Mouse (Mus musculus): Measurements from ENCODE around the gene Rnf39.
A peak's percentile ranks its signal among the peaks of the same experiment; 100 is the strongest.

The Rnf39 gene

DNA sequence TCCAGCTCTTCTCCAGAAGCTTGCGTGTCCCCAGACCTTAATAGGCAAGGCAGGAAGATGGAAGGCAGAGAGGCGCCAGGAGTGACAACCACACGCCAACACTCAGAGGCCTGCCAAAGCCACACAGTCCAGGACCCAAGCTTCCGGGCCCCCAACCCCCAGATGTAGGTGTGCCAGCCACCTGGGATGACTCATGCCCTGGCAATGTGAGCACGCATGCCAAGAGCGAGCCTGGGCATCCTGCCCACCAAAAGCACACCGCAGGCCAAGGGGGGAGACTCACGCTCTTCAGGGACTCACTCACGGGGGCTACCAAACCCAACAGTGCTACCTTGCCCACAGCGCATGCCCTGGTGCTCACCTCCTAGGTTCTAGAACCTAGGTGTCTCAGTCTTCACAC is 327 bp upstream of the Rnf39 start:
- DNase-seq (ENCODE audit: low read depth, low spot score) = no peak

DNA sequence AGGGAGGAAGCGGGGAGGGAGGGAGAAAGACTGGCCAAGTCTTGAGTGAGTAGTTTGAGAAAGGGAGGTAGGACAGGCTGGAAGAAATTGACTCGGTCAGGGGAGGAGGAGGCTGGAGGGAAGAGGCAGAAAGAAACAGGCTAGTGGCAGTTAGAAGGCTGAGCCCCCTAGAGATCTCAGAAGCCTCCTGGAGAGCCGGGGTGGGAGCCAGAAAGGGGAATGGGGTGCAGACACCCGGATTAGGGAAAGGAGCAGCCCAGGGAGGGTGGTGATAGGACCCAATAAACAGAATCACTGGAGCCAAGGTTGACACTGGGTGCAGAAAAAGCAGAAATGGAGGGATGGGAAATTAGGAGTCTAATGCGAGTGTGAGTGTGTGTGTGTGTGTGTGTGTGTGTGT is 973 bp downstream of the Rnf39 start:
- DNase-seq (ENCODE audit: low read depth, low spot score) = no peak

DNA sequence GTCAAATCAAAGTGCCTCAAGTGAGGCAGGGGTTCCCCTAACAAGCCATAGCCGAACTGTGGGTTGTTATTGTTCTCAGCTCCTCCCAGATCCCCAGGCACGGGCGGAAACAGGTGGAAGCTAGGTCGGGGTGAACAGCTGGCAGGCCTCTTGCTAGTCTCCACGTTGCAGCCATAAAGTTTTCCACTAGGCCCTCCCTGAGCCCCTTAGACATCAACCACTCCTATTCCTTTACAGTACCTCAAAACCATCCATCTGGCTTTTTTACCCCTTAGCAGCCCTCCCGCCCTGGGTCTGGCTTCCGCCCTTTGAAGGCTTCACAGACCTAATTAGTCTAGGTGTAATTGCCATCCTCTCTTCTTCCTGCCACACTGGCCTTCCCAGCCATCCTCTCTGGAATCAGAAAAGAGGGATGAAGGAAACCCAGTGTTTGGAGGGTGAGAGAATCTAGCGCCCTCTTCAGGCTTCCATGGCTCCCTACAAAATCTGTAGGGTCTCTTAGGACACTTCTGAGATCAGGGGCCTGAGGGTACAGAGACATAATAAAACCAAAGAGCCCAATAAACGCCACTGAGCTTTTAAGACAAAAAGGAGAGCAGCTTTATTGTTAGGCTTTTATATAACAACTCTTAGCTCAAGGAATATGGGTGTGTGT is 1.5 kb downstream of the Rnf39 start:
- no peak for DNase-seq (ENCODE audit: low read depth, low spot score)

DNA sequence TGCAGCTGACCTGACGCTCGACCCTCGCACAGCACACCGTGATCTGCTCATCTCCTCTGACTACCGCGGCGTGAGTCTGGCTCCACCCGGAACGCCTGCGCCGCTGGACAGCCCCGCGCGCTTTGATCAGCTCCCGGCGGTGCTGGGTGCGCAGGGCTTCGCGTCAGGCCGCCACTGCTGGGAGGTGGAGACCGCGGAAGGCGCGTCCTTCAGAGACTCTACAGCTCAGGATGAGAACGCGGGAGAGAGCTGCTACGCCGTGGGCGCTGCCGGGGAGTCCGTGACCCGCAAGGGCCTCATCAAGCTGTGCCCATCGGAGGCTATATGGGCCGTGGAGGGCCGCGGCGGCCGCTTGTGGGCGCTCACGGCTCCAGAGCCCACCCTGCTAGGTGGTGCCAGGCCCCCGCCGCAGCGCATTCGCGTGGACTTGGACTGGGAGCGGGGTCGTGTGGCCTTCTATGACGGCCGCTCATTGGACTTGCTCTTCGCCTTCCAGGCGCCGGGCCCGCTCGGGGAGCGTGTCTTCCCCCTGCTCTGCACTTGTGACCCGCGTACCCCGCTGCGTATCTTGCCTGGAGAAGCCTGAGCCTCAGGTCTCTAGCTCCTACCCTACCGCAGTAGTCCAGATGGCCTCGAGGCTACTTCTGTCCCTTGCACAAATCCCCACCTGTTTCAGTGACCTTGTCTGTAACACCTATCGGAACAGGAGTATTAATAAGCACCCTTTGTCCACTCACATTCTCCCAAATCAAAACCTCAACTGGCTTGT is 4.5 kb downstream of the Rnf39 start:
- DNase-seq (ENCODE audit: low read depth, low spot score) = peak; percentile 43

DNA sequence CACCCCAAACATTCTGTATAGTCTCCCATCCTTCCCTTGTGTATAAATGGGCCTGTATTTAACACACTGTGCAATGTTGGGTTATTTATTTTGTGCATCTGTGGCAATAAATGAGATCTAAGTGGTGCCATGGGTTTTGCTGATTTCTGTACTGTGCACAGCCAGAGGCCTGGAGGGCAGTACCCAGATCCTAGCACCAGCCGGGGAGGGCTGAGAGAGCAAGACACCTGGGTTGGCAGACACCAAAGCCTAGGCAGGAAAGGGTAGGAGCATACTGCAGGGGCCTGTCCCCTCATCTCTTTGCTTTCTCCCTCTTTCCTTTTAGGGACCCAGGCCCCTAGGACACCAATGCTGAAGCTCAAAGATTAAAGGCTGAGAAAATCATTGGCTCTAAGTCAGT is 5.6 kb downstream of the Rnf39 start:
- no peak for DNase-seq (ENCODE audit: low read depth, low spot score)

DNA sequence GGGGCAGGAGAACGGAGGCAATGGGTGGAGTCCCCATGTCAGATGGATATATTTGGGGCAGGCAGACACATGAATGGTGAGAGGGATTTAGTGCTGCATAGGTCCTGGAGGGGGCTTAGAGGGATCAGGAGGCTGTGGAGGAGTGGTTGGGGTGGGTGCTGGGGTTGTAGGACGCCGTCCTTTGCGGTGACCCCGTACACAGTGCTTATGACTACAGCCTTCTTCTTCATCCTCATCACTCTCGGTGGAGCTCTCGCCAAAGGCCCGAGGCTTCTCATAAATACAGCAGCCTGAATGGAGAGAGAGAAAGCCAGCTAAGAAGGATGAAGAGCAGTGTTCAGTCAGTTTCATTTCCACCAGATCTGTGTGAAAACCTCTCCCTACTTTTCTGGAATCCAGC is 6.5 kb downstream of the Rnf39 start:
- no peak for DNase-seq (ENCODE audit: low read depth, low spot score)

DNA sequence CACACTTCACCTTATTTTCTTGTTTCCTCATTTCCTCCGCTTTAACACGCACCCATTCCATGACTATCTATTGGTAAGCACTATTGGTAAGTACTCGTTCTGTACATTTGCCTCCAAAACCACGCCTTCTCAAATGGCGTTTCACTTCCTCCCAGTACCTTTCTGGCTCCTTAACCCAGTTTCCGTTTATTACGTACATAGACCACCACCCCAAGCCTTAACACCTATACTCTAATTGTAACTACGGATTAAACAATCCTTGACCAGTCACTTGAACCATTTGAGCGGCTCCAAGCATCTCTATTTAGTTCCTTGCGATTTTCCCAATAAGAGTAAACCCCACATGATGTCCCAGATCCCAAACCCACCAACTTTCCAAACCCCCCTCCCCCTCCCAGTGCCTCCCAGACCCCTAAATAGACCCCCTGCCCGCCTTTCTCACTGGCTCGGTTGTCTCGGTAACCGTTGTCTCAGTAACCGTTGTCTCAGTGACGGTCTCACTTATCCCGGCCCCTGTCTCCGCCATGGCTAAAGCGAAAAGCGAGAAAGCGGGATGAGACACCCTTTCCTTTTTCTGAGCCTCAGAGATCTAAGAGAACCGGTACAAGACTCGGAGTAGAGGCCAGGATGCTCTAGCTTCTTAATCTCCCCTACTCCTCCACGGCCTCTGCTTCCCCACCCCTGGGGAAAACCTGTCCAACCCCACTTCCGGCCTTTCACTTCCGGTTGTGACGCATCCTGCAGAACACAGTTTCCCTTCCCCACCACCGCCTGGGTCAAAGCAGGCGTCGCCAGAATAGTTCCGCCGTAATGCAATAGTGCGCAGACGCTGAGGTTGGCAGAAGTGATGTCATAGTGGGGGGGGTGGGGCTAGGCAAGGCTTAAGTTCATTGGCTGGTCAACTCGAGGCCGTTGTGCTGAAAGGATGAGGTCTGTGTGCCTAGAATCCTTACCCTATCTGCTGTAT is 8.5 kb downstream of the Rnf39 start, which contains the start of gene Ppp1r11:
TSS of gene Ppp1r11 (minus strand) at position 761 of the 967 bp plus-strand sequence.
- peak; percentile 96 for DNase-seq (ENCODE audit: low read depth, low spot score)

DNA sequence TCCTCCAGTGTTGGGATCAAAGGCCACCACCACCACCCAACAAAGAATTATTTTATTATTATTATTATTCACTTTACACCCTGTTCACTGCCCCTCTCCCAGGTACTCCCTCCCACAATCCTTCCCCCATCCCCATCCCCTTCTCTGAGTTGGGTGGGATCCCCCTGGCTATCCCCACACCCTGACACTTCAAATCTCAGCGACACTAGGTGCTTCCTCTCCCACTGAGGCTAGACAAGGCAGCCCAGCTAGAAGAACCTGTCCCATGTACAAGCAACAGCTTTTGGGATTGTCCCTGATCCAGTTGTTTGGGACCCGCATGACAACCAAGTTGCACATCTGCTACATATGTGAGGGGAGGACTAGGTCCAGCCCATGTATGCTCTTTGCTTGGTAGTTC is 9.9 kb downstream of the Rnf39 start:
- DNase-seq (ENCODE audit: low read depth, low spot score) = no peak

DNA sequence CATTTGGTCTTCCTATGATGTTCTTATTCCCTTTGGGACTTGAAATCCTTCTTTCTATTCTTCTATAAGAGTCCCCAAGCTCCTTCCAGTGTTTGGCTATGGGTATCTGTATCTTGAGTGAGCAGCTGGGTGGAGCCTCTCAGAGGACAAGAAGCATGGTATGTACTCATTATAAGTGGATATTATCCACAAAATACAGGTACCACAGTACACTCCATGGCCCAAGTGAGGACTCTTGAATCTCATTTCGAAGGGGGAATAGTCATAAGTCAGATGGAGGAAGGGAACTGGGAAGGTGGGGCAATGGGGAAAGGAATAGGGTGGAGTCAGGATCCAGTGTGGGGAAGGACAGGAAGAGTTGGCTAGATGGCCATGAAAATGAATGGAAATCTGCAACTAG is 10.3 kb downstream of the Rnf39 start:
- no peak for DNase-seq (ENCODE audit: low read depth, low spot score)

DNA sequence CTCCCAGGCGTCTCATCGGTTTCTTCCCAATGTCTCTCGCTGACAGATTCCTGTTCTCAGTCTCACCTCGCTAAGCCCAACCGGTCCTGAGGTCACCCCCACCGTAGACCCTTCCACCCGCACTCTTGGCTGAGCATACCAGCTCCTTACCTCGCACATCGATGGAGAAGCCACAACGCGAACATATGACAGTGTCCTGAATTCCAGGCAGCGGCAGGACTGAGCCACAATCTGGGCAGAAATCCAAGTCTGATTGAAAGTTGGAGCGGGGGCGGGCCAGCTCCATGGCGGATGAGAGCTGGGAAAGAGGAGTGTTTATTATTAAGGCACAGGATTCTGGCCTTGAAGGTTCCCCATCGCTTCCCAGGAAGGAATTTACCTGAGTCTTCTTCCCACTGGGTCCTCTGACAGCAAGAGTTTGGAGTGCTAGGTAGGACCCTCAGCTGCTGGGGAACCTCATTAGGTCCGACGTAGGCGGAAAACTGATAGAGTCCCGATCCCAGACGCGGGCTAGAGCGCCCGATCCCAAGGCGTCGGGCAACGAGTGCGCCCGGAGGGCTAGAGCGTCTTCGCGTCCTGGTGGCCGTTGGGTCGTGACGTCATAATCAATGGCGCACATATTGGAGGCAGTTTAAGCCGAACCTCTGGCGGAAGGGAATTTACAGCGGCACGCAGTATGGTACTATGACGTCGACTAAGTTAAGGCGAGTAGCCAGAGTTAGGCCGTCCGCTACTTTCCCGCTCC is 15.5 kb downstream of the Rnf39 start, which contains the start of the genes Znrd1 and Znrd1as:
TSS of gene Znrd1 (minus strand) at position 561 of the 745 bp plus-strand sequence.
TSS of gene Znrd1as (plus strand) at position 594 of the 745 bp plus-strand sequence.
- peak; percentile 97 for DNase-seq (ENCODE audit: low read depth, low spot score)

DNA sequence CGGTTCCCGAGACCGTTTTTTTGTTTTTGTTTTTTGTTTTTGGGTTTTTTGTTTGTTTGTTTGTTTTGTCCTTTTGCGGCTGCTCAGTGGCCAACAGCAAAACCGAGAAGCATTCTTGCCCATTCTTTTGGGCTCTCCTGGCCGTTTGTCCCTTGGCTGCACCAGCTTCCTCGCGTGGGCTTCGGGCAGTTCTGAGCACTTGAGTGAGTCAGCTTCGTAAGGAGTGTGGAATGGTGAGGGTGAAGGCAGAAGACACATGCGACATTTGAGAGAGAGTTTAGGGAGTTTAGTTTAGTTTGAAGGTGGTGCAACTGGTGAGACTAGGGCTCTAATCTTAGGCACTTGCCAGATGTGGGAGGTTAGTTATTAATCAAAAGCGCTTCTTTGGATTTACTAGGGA is 16.2 kb downstream of the Rnf39 start:
- DNase-seq (ENCODE audit: low read depth, low spot score) = no peak

DNA sequence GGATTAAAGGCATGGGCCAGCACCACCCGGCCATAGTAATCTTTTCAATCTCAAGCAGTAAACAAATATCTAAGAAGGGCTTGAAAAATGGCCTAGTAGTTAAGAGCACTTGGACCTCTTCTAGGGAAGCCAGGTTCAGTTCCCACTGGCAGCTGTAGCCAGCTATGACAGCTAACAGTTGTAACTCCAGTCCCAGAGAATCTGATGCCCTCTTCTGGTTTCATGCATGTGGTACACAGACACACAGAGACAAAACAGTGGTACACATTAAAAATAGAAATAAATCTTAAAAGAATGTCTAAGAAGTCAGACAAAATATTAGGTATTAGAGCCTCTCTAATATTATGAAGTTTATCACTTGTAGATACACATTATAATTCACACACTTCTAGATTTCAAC is 18.4 kb downstream of the Rnf39 start:
- DNase-seq (ENCODE audit: low read depth, low spot score) = no peak

DNA sequence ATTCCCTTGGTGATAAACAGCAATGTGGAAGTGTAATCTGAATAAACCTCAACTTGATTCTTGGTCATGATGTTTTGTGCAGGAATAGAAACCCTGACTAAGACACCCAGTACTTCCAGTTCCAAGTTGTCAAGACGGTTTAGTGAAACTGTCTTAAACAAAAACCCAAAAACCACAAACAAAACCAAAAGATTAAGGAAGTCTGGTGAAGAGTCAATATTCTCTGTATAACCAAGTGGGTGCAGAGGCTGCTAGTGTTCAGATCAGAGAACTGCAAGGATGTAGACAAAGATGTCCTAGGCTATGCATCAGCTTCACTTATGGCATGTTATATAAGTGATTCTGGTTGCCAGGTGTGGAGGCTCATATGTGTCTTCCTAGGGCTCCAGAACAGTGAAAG is 24.2 kb downstream of the Rnf39 start:
- DNase-seq (ENCODE audit: low read depth, low spot score) = no peak

DNA sequence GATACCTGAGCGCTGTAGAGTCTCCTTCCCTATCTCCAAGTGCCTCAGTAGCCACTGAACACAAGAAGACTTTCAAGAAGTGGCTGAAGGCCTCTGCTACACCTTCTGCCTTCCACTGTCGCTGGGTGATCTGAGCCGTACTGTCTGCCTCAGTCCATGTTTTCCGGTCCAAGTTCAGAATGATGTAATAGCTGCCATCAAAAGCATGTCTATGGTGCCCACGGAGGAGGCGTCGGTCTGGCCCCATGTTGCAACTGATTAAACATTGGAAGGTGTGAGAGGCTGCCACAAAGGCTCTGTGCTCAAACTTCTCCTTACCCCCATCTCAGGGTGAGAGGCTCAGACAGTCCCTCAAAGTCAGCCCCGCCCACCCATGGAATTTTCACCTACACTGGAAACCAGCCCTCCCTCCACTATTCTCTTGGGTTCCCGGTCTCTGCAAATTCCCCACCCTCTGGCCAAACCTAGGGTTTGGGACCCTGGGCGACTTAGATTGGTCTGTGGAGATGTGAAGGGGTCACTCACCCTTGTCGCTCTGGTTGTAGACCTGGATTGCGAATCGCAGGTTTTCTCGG is 27.7 kb downstream of the Rnf39 start:
- no peak for DNase-seq (ENCODE audit: low read depth, low spot score)

DNA sequence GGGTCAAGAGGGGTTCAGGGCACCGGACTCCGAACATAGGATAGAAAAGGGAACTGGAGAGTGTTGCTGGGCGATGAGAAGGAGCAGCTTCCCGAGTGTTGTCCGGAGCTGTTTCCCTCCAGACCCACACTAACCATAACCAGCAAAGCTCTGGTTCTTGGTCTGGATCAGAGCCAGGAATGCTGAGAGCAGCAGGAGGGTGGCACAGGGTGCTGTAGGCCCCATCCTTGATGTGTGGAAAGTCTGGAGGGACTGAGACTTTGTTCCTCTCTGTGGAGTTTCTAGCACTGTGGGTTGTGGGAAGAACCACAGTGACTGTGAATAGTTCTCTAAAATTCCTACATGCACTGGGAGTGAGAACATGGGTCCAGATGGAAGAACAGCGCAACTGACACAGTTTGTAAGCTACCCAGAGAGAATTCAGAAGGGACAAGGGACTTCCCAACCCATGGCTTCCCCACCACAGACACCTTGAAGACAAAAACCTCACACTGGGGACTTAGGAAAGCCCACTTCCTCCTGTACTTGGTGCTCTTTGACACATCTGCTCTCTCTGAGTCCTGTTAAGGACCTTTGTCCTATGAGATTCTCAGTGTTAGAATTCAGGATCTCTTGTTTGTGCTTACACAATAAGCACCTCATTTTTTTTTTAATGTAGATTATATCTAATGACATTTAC is 28.6 kb downstream of the Rnf39 start:
- DNase-seq (ENCODE audit: low read depth, low spot score) = no peak

DNA sequence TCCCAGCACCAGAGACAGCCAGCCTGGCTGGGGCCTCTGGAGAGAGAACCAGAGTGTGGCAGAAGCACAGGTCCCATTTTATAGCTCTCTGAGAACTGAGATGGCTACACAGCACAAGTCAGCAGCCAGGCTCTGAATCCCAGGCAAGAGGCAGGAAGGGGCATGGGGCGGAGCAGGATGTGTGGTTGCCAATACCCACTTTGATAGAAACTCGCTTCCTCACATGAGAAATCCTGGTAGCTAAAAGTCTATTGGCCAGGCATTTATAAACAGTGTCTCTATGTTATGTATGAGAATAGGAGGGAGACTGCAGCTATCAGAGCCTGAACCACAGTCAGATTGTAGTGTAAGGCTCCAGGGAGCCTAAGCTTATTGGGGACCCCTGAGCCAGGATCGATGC is 30.1 kb downstream of the Rnf39 start:
- DNase-seq (ENCODE audit: low read depth, low spot score) = no peak

DNA sequence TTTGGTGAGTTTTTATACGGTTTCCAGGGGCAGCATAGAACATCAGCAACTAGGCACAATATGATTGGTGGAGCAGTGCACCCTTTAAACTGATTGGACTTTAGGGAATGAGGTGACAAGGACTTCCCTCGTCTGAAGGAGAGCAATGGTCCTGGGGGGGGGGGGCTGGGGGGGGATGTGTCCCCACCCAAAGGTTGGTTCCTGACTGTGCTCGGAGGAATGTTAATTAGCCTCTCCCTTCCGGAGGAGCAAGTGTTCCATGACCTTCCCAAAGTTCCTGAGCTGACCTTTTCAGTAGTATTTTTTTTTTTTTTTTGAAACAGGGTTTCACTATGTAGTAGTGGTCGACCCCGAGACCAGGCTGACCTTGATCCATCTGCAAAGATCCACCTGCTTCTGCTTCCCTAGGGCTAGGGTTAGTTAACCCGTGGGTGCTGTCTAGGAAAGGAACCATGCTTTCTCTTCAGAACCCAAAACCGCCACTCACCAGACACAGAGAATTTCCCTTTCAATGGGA is 30.6 kb downstream of the Rnf39 start:
- no peak for DNase-seq (ENCODE audit: low read depth, low spot score)

DNA sequence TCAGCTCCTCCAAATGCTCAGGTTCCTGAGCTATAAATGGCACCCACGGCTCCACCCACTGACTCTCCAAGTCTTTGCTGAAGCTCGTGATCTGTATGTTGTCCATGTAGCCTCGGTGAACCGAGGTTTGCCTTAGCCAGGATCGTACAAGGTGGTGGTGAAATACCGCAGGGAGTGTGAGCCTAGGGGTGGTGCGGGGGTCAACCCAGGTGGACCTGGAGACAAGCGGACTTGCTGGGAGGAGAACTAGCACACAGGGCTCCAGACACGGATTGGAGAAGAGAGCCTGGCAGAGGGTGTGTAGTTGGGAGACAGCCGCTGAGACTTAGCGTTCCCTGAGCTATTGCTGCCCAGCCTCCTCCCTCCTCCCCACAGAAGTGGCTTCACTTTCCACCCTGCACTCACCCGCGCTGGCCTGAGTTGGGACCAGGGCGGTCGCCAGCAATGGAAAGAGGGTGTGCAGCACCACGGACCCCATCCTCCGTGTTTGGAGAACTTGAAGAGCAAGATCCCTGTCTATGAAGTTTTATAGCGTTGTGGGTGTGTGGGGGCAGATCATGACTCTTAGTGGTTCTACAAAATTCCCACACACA is 38.6 kb downstream of the Rnf39 start, which contains the start of gene 2410137M14Rik:
TSS of gene 2410137M14Rik (minus strand) at position 17 of the 593 bp plus-strand sequence.
- DNase-seq (ENCODE audit: low read depth, low spot score) = no peak

DNA sequence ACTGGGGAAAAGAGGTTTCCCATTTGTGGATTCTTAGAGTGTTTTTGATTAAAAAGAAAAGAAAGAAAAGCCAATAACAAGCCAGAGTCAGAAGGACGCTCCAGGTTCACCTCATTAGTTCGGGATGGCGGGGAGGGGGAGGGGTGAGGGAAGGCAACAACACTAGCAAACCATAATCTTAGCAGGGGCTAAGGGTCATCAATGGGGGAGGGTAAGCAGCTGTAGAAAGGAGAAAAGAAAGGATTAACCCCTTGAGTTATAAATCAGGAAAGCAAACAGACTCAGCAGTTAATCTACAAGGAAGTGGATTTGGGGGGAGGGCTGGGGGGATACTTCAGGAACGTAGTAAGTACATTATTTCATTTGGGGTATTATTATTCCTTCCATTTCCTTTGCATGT is 39.1 kb downstream of the Rnf39 start:
- no peak for DNase-seq (ENCODE audit: low read depth, low spot score)
